Mouse (Mus musculus) CD8-positive naive resting alpha-beta T cell, adult 2 months (primary cell): Measurements from ENCODE around the gene Tprn.
"Not testable (repeated sequence)": the region's sequence is repeated elsewhere in the genome, so short reads cannot be mapped to it uniquely, and the experiment has no call there.

Experiments used
- DNase-seq, 2 experiments: peaks; one replicate each; pipeline ENCODE4 v3.0.0; 2022; ENCODE audit warnings: low read depth in 2 of 2, low spot score in 2 of 2

Gene Tprn

GRCm38 (mm10) chr2:25236614-25237013 lies 25.8 kb upstream of the Tprn start, which contains the start of gene Rnf224:
TSS of gene Rnf224 (minus strand) at chr2:25236787.
- no peak for DNase-seq

- DNase-seq = no peak
These were observed 24.9 kb upstream of the Tprn start for GRCm38 (mm10) chr2:25237522-25237921.

- no peak for DNase-seq
These were observed 24.3 kb upstream of the Tprn start for GRCm38 (mm10) chr2:25238106-25238505.

- no peak for DNase-seq
These were observed 22.7 kb upstream of the Tprn start for GRCm38 (mm10) chr2:25239766-25240165.

- no peak for DNase-seq
These were observed 22.1 kb upstream of the Tprn start for GRCm38 (mm10) chr2:25240310-25240709.

- peak in 1 of 2 experiments; percentile 38 for DNase-seq
These were observed 21.5 kb upstream of the Tprn start for GRCm38 (mm10) chr2:25240723-25241437.

- DNase-seq = no peak
These were observed 21.0 kb upstream of the Tprn start for GRCm38 (mm10) chr2:25241438-25241775.

- DNase-seq = no peak
These were observed 20.3 kb upstream of the Tprn start, which contains the start of the genes Rnf208 and Cysrt1 for GRCm38 (mm10) chr2:25242101-25242506. TSS of gene Rnf208 (plus strand) at chr2:25242255. TSS of gene Cysrt1 (minus strand) at chr2:25242452.

GRCm38 (mm10) chr2:25243342-25243741 lies 19.1 kb upstream of the Tprn start:
- DNase-seq = no peak

- no peak for DNase-seq
These were observed 18.3 kb upstream of the Tprn start for GRCm38 (mm10) chr2:25244144-25244543.

GRCm38 (mm10) chr2:25246183-25247072 lies 16.0 kb upstream of the Tprn start, which contains the start of gene AL732309.1:
TSS of gene AL732309.1 (minus strand) at chr2:25246863.
- DNase-seq = no peak

- DNase-seq = no peak
These were observed 10.1 kb upstream of the Tprn start for GRCm38 (mm10) chr2:25252331-25252730.

- DNase-seq = peak; percentile 80 to 90
These were observed 7.1 kb upstream of the Tprn start, which contains the start of gene Tmem203 for GRCm38 (mm10) chr2:25255284-25255779. TSS of gene Tmem203 (plus strand) at chr2:25255439.

GRCm38 (mm10) chr2:25256443-25257109 lies 5.8 kb upstream of the Tprn start:
- DNase-seq = peak; percentile 60 to 76

- not testable (repeated sequence) for DNase-seq
These were observed 5.2 kb upstream of the Tprn start for GRCm38 (mm10) chr2:25257250-25257649.

GRCm38 (mm10) chr2:25258887-25259286 lies 3.5 kb upstream of the Tprn start:
- peak in 1 of 2 experiments; percentile 31 for DNase-seq

GRCm38 (mm10) chr2:25261870-25262269 lies 548 bp upstream of the Tprn start:
- DNase-seq = no peak

- peak; percentile 40 to 56 for DNase-seq
These were observed 591 bp downstream of the Tprn start for GRCm38 (mm10) chr2:25262795-25263622.

- DNase-seq = no peak
These were observed 1.3 kb downstream of the Tprn start for GRCm38 (mm10) chr2:25263623-25264285.

- no peak for DNase-seq
These were observed 1.9 kb downstream of the Tprn start for GRCm38 (mm10) chr2:25264286-25264660.
